Mouse (Mus musculus): ENCODE data around the gene Grik3. TPM values are rescaled to one million over a fixed set of nuclear protein-coding genes. Genes with fewer than 3 reads are reported as not detected.

Gene Grik3
- total RNA-seq, 2 experiments from 2014 or later, result 23.4 to 29.3 TPM

DNA sequence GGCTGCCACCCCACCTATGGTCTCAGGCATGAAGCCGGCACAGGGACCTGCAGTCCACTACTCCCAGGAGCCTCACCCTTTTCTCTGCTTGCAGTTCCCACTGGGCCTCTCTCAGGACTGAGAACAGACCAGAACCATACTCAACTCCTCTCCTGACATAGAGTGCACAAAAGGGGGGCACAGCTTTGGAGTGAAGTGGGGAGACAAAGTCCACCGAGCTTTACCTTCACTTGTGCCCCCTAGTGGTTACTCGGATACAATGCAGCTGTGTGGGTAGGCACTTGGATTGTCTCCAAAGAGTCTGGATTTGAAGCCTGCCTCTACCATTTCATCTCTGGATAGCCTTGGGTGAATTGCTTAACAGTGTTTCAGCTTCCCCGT is 212.8 kb downstream of the Grik3 start:
- DNase-seq (ENCODE audit: low spot score in 2 of 2), result peak; percentile 46 to 71

DNA sequence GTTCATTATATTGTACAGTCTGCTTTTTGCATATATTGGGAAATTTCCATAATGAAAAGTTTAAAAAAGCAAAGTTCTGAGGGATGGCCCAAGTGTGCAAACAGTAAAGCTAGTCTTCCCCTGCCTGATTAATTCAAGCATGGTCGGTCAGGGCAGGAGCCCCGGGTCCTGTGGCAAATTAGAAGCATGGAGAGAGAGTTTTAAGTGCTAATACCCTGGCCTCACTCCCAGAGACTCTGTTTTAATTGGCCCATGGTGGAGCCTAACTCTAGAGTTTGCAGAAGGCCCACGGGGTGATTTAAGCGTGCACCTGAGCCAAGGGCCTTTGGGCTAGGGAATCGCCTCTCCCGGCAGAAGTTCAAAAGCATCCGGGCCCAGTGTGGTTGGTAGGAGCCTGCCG is 215.2 kb downstream of the Grik3 start:
- peak in 1 of 2 experiments; percentile 19 for DNase-seq (ENCODE audit: low spot score in 2 of 2)

DNA sequence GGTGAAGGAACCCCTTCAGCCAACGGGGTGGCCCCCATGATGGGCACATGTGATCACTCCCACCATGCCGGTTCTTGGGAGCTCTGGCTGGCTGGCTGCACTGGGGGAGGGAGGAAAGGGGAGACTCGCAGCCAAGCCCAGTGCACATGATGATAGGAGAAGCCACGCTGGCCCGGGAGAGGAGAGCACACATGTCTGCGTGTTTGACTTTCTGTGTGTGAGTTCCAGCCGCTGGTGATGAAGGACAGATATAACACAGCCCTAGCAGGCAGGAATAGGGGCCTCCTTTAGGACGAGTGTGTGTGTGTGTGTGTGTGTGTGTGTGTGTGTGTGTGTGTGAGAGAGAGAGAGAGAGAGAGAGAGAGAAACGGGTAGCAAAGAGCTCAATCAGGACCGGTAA is 219.2 kb downstream of the Grik3 start:
- no peak for DNase-seq (ENCODE audit: low spot score in 2 of 2)

DNA sequence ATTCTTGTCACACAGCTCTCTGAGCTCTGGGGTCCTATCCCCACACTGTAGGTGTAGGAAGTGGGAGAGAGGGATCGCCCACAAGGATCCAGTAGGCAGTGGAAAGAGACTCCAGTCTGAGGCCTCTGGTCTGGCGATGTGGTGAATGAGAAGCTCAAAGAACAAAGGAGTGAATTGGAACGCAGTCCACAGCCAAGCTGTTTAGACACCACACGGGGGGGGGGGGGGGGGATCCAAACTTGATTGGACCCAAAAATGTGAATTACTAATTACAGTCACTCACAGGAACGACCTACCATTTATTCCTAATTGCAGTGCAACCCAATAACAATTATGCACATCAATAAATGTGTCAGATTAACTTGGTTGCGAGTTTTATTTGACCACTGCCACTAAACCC is 227.4 kb downstream of the Grik3 start:
- DNase-seq (ENCODE audit: low spot score in 2 of 2), result no peak

DNA sequence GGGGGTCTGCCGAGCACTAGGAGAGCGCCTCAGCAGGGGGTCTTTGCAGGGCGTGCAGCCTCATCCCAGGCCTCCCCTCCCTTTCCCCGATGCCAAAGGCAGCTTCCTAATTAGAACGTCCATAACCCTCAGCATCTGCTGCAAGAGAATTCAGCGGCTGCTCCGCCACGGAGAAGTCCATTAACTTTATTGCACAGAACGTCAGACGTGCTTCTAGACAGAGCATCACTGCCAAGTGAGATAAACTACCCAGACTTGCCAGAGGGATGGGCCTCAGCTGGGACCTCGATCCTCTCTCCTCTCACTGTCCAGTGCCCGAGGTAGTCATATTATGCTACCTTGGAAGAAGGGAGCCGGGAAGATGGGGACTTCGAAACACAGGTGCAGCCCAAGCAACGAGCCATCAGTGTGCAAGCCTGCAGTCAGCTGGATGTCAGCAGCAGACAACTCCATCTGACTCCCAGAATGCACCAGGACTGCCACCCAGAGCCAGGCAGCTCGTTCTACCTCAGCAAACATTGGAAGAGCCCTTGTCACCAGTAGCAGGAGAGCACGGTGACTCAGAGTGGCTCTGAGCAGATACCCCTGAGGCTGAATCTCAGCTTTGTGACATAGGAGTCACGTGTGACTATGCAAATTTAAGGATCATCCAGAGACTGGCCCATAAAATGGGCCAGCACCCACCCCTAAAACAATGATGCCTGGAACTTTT is 228.1 kb downstream of the Grik3 start:
- DNase-seq (ENCODE audit: low spot score in 2 of 2), result peak in 1 of 2 experiments; percentile 23

DNA sequence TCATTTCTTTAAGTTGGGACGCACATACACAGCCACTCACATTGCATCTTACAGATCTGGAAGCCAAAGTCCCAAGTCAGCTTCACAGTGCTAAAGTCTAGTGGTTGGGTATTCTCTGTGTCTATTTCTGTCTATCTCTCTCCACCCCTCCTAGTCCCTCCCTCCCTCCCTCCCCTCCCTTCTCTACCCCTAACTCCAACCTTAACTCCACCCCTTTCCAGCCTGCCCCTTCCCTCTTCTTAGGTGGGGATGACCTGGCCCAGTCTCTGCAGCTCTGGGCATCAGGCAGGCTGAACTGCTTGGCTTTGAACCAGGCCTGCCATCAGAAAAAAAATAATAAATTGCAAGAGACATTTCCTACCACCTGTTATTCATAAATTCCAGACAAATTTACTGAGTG is 235.7 kb downstream of the Grik3 start:
- DNase-seq (ENCODE audit: low spot score in 2 of 2), result no peak

DNA sequence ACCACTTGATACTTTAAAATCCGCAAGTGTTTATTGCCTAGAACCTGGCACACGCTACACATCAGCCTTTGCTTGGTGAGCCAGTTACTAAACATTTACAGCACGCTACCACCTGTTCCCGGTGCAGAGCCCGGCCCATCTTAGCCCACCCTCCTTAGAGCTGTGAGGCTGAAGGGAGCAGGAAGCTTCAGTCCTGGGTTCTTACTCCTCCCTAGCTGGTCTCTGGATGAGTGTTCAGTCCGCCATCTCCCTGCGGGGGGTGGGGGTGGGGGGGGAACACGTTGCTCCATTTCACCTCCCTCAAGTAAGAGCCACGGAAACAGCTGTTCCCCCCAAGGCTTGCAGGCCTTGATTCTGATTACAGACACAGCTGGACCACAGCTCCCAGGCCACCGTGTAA is 236.5 kb downstream of the Grik3 start:
- no peak for DNase-seq (ENCODE audit: low spot score in 2 of 2)

DNA sequence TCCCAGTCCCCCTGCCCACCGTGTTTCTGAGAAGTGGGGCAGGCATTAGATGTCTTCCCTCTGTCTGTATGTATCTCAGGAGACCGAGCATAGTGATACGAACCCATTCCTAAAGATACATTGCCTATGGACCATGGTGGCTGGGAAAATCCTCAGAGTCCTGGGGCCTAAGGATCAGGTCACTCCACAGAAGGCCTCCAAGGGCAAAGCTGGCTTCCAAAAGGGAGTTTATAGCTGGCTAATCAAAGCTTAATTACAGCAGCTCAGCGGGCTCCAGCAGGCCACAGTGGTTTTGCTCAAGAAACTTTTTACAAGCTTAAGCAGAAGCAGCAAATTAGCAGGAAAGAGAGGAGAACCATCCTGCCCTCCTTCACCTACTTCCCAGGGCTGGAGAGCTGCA is 237.1 kb downstream of the Grik3 start:
- no peak for DNase-seq (ENCODE audit: low spot score in 2 of 2)

DNA sequence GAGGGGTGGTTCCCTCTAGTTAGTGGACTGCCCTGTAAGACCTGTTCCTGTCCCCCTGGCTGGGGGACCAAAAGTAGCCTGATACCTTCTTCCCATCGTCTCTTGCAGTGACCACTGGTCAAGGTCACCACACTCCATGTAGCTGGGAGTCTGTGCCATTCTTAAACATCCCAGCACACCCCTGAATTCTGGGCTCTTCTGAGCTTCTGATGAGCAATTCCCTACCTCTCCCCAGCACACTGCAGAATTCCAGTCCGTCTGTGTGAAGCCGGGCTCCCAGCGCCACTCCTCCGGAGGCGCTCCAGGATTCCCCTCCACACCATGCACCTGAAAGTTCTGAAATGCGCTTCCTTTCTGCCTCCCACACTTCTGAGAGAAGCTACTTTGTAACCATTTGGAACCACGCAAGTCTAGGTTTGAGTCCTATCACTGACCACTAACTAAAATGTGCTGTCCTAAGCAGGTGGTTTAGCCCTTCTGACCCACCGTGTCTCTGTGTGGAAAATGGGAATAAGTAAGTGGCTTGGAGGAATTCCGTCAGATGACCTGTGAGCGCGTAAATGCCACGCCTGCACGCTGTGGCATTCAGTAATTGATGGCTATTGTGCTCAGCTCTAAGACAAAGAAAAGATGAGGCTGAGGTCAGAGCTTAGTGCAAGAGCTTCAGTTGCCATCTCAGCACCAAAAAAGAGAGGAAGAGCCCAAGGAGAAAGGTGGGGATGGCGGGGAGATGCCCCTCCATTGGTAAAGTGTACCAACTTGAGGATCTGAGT is 237.8 kb downstream of the Grik3 start:
- DNase-seq (ENCODE audit: low spot score in 2 of 2), result no peak

DNA sequence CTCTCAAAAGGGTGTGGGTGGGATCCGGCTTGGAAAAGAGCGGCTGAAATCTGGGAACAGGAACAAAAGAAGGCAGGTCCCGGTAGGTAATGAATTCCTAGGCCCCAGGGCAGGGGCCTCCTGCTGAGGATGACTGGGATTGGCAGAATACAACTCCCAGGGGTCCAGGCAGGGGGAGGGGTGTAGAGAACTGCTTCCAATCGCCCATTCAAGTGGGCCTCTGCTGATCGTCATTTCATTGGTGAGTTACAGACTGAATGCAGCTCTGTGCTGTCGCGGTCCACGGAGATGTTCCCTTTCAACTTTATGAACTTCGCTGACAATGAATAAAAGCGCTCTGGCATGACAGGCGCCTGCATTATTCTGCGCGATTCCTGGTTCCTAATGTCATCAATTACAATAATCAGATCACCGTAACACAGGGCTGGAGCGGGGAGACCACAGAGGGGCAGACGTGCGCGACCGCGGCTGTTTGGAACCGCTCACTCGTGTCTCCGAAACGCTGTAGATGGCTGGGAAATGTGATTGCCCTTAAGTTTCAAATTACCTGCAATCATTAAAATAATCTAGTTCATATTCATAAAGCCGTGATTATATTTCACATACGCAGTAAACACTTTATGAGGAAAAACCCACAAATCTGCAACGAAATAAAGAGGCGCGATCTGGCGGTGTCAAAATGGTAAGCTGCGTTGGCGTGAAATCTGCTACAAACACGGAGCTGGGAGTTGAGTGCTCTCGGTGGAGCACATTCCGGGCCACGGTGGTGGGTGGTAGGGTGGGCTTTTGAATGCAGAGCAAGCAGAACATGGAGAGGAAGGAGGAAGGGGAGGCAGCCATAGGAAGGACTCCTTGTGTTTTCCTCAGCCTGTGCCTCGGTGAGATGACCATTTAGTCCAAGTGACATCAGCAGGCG is 239.1 kb downstream of the Grik3 start:
- peak in 1 of 2 experiments; percentile 46 for DNase-seq (ENCODE audit: low spot score in 2 of 2)

DNA sequence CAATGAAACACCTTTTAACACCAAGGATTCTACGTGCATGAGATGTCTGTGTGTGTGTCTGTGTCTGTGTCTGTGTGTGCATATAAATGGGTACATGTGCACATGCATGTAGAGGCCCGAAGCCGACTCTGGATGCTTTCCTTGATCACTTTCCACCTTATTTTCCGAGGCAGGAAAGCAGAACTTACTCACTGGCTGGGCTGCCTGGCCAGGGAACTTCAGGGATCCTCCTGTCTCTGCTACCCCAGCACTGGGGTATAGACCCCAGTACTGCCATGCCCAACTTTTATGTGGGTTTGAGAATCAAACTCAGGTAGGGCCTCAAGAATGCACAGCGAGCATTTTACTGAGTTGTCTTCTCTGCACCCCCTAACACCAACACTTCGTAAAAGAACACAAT is 240.3 kb downstream of the Grik3 start:
- no peak for DNase-seq (ENCODE audit: low spot score in 2 of 2)

DNA sequence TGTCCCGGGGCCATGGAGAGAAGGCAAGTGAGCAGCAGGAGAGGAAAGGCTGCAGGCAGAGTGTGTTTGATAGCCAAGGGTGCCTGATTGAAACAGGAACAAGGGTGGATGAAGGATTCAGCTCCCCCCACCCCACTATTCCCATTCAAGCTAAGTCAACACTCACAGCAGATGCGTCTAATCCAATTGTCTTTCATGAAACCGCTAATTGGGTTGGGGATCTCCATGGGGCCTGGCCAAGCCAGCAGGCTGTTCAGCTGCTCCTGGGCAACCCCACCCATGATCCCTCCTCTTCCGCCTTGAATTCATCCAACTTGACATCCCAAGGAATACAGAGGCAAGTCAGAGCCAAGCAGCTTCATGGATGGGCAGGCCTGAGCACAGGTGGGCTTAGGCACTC is 246.3 kb downstream of the Grik3 start:
- no peak for DNase-seq (ENCODE audit: low spot score in 2 of 2)

DNA sequence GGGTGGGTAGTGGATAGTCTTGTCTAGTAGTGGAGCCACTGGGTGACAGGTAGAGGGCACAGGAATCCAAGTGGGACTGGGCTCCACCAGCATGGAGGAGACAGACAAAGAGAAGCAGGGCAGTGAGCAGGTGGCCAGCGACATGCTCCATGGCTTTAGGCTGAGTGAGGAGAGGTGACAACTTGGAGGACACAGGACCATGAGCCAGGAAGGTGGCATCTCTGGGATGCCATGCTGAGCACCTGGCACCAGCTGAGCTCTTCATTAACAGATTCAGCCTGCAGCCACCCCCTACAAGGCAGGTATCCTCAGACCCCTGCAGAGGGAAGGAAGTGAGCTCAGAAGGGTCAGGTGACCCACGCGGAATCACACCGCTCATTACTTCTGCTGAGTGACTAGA is 248.3 kb downstream of the Grik3 start:
- DNase-seq (ENCODE audit: low spot score in 2 of 2), result no peak

DNA sequence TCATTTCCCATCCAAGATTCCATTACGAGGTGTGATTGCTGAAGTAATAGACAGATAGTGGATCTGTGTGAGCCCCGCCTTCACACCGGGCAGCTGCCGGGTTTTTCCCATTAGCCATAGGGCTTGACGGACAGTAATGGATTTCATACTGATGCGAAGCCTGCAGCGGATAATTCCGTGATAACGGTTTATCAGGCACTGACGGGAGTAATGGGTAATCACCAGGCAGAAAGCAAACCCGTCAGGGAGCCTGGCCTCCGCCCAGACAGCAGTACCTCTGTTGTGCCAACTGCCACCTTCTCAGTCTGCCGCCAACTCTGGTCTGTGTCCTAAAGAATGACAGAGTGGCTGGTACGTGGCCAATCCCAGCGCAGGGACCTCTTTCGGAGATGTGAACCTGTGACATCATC is 251.7 kb downstream of the Grik3 start:
- DNase-seq (ENCODE audit: low spot score in 2 of 2), result no peak

DNA sequence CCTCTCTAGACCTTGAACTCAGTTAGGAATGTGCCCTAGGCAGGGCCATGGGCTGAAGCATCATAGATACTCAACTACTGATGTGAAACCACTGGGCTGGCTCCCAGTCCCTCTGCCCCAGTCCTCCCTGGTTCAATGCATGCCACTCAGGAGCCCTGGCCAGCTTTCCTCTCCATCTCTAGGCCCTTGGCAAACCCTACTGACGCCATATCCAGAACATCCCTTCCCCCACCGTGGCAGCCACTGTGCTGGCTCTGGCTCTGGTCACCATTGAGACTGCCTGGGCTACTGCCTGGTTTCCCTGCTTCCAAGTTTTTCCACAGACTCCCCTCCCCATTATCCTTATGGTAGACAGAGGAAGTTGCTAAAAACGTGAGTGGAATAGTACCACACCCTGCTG is 255.4 kb downstream of the Grik3 start:
- no peak for DNase-seq (ENCODE audit: low spot score in 2 of 2)

DNA sequence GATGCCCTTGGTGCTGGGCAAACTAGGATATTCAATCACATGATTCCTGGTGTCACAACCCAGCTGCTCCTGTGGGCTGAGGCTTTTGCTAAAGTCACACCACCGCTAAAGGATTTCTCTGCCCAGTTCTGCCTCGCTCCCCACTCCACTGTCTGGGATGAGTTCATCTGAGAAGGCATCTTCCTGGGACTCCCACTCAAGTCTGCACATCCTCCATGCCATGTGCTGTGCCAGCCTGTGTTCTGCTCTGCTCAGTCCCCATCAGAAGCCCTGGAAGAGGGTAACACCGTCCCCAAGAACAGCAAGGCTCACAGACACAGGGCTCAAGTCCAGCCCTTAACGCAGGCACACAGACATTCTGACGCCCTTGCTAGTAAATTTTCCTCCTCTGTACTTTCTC is 265.9 kb downstream of the Grik3 start:
- peak; percentile 16 to 25 for DNase-seq (ENCODE audit: low spot score in 2 of 2)

DNA sequence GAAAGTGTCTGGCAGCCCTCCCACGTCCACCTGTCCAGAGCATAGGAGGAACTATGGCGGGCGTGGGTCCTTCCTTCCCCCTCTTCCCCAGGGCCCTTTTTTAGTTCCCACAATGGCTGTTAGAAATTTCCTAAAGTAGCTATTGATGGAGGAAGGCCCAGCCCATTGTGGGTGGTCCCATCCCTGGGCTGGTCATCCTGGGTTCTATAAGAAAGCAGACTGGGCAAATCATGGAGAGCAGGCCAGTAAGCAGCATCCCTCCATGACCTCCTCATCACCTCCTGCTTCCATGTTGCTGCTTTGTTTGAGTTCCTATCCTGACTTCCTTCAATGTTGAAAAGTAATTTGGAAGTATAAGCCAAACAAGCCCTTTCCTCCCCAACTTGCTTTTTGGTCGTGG is 269.8 kb downstream of the Grik3 start:
- no peak for DNase-seq (ENCODE audit: low spot score in 2 of 2)

DNA sequence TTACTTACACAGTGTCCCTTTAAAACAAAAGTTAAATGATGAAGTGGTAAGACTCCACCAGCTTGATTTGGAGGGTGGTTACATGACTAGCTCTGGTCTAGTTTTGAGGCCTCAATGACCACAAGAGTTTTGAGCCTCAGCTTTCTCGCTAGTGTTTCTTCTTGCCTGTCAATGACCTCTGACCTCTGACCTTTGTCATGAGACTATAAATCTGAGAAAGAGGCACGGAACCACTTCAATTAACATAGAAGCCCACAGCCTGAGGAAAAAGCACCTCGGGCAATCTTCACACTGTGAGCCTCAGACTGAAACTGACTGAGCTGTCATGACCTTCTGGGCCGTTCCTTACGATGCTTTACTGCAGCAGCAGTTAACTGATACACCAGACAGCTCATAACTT is 272.6 kb downstream of the Grik3 start:
- no peak for DNase-seq (ENCODE audit: low spot score in 2 of 2)
